Mouse (Mus musculus) activated CD4-positive, CD25-positive, alpha-beta regulatory T cell, adult 4 months (primary cell): ENCODE results near the gene Vangl1. TPM values are rescaled to one million over a fixed set of nuclear protein-coding genes. Genes with fewer than 3 reads are reported as not detected.
"Not testable (repeated sequence)": the region's sequence is repeated elsewhere in the genome, so short reads cannot be mapped to it uniquely, and the experiment has no call there.

Experiments used
- ATAC-seq: one replicate; pipeline ENCODE4 v1.8.0; 2017
- polyA plus RNA-seq, 2 experiments: library from polyadenylated mRNA; unstranded; fragments of 100-300 nt; shearing (Covaris generic); gene quantifications; one replicate each; pipeline ENCODE4 v1.2.1; 2017

Gene Vangl1
- polyA plus RNA-seq = not detected

DNA sequence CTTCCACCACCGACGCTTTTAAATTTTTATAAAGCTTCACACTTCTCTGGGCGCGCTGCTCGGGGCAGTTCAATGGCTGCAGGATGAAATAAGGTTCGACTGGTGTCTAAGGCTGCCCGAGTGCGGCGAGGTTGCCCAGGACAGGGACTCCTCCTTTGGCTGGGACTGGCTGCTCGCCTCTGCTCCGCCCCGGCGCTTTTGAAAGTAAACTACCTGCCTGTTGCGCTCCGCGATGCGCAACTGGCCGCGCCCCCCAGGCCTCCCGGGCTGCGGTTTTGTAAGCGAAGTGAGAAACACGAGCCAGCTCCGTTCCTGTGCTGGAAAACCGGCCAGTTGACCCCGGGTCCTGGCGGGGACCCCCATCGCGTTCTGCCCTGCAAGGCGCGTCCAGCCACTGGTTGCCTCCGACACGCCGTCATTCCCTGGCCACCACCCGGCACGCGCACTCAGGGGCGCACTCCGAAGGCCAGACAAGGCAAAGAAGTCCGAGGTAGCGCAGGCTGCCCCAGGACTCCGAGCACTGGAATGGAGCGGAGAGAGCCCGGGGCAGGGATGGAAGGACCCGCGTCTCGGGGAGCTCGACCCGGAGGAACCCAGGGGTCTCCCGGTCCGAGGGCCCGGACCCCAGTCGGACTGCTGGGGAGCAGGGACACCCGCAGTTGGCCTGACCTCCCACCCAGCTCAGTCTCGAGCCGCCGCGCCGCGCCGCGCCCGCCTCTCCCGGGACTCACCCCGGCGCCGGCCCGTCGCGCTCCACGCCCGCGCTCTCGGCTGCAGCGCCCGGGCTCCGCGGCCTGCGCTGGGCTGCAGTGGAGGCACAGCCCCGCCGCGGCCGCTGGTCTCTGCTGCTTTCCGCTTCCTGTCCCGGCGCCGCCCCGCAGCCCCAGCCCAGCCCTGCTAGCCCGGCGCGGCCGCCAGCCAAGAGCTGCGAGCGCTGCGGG, at the start of gene Vangl1:
TSS of gene Vangl1 (minus strand) at position 913 of the 941 bp plus-strand sequence.
- ATAC-seq = no peak

DNA sequence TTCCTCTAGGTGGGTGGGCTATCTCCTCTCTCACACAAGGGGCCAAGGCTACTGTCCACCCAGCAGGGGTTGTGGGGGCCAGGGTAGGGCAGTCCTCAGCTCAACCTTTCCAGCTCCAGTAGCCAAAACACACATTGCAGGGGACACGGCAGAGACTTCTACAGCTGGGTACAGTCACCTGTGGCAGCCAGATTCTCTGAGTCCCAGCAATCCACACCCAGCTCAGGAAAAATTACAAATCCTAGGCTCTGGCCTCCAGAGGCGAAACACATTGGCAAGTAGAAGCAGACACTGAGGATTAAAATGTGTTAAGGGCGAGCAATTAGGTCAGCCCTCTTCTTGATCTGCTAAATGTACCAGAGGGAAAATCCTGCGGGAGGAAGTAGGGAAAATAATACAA, 49.1 kb upstream of the Vangl1 start:
- ATAC-seq = no peak

DNA sequence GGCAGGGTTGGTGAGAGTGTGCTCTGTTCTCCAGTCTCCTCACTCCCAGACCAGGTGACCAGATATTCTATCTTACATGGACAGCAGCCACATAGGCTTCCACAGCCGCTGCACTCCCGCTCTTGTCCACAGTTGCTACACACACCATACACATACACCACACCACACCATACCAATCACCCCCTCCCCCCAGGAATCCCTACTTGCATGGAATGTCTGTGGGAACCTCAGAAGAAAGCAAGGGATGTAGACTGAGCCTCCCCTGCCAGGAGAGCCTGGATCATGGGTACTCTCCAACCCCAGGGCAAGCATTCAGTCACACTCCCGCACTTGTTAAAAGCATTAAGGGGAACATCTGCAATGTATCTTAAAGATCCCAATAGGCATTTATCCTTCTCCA, 48.4 kb upstream of the Vangl1 start:
- ATAC-seq = no peak

DNA sequence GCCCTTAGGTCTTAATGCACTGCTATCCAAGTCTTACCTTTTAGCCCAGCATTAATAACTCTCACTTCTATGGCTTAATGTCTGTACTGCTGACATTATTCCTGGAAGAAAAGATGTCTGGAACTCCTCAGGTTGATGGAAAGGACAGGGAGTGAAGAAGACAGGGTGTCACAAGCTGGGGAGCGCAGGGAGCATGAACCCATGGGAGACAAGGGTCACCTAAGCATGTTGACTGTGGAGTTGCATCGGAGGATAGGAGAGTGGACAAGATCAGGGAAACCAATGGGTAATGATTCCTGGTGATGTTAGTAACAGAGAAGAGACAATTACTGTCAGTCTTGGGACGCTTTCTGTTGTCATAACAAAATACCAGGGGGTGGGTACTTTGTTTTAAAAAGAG, 46.4 kb upstream of the Vangl1 start:
- no peak for ATAC-seq

DNA sequence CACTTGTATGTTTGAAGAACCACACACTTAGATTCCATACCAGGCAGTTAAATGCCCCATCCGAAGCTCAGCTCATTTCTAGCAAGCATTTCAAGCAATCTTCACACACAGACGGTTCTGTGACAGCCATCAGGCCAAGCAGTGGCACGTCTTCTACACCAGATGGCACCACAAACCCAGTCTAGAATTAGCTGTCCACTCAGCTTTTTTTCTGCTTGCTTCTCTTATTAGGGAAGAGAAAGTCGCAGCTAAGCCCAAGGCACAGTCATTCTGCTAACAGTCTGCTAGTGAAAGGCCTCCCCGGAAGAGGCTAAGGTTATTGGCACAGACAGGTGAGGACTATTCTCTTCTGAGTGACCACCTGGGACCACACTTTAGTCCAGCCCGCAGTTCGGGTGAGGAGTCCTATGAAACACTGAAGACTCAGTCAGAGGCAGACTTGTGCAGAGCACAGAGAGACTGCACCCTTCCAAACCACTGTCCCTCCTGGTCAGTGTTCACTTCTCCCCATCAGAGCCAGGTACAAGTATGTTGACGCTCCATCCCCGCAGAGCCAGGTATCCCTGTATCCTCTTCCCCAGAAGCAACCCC, 45.0 kb upstream of the Vangl1 start:
- no peak for ATAC-seq

DNA sequence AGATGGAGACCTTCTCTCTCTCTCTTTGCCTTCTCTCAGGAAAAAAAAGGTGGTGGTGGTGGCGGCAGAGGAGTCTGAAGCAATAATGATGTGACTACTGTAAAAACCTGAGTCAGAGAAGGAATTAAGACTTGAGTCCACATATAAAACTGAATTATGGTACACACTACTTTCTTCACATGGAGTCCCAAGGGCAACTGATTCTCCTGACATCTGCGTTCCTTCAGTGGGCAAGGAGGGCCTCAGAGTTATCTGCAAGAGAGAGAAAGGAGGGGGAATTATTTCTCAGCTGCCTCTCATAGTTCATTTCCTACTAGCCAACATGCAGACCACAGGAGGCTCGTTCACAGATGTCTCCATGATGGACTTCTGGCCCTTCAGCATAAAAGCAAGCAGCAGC, 40.1 kb upstream of the Vangl1 start:
- ATAC-seq = no peak

DNA sequence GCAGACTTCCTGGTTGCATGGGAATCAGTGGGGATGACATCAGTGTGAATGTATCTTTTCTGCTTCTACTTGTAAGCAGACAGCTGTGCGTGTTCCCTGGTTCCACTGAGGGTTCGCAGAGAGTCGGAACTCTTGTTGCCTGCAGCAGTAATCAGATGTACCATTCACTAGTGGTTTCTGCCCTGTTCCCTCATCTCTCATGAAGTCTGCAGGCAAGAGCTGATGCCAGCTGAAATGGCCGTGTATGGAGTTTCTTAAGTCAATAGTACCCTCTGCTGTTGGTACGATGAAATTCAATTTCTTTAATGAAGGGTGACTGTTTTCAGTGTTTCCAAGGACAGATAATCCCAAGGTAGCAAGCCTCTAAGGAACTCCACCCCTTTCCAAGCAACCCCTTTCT, 38.4 kb upstream of the Vangl1 start:
- ATAC-seq = no peak

DNA sequence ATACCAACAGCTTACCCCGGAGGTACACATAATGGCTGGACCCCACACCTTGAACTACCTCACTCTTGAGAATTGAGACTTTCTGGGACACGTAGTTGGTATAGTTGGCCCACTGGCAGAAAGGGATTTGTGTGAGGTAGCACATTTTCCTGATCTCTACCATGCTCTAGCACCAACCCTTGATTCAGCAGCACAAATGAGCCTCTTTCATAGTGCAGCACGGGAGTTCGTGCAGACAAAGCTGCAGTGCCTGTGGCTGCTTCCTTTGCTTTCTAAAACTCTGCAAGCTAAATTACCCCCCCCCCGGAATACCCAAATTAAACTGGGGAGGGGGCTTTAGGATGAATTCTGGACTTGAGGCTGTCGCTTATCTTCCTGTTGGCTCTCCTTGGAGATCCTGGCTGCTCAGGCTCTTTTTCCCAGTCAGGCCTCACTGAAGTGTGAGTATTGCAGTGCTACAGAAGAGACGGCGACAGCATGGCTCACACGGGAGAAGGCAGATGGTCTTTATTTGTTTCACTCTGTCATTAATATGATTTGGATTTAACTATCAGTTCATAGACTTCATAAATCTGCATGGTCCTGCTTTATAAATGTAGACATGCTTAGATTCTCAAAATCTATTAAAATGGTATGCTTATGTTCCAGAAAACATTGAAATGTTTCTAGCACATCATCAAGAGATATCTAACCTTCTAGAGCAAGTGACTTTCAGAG, 27.1 kb upstream of the Vangl1 start:
- ATAC-seq = no peak

DNA sequence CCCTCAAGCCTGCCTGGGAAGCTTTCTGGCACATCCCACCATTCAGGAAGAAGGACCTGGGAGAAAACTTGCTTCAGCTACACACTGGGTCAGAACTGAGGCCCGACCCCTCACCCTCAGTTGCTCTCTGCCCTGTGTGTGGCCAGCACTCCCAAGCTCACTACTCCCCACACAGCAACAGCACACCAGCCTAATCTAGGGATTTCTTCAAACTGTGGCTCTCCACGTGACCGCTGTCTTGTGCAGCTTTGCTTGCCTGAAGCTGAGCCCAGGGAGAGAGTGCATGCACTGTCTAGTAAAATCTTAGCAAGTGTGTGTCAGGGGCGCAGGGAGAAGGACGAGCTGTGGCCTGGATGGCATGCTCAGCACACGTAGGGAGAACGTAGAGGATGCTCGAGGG, 18.3 kb upstream of the Vangl1 start:
- ATAC-seq = no peak

DNA sequence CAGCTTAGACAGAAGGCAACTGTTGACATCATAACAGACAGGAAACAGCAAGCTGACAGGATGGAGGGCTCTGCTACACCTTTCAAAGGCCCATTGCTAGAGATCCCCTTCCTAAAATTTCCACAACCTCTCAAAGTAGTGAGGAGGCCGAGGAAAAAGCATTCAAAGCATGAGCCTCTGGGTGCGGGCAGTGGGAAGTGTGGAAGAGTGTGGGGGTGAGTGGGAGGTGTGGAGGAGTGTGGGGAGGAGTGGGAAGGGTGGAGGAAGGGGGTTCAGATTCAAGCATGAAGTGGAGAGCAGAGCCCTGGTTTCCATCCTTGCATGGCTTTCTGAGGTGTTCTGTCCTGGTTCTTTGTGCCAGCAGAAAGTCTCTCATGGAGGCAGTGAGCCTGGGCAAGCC, 13.8 kb upstream of the Vangl1 start:
- no peak for ATAC-seq

DNA sequence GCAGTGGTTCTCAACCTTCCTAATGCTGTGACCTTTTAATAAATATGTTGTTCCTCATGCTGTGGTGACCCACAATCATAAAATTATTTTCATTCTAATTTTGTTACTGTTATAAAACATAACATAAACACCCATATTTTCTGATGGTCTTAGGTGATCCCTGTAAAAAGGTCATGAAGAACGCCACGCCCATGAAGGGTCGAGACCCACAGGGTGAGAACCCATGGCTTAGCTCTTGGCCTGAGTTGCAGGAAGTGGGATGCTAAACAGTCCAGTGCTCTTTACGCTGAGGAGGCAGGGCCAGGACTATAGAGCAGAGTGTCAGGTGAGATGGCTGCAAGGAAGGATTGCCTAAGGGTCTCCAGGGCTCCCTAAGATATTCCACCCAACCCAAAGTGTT, 10.2 kb upstream of the Vangl1 start:
- no peak for ATAC-seq

DNA sequence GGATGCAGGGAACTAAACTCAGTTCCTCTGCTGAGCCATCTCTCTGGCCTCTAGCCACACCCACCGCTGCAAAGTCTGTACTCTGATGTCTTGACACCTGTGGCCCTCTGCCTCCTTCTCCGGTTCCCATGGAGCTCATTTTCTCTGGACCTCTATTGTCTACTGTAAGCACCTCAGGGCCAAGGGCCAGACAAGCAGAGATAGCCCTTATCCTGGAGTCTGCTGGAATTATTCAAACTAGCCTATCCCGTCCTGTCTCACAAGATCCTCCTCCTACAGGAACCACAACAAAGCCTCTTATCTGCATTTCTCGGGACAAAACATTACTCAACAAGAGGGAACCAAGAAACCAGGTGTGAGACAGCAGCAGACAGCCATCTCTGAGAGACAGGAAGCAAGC, 9.8 kb upstream of the Vangl1 start:
- ATAC-seq = no peak

DNA sequence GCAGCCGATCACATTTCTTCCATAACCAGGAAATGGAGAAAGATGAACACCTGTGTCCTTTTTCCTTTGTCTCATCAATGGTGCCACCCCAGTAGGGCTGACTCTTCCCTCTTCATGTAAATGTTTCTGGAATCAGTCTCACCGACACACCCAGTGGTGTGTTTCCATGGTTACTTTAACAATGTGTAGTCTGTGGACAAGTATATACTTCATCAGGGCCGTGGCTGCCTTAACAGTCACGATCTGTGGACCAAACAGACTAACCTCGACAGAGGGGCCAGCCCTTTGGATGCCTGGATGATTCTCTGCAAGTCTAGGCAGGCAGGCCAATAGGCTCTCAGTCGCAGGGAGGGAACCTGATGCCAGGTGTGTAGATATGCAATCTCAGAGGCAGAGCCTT, 8.4 kb upstream of the Vangl1 start:
- no peak for ATAC-seq

DNA sequence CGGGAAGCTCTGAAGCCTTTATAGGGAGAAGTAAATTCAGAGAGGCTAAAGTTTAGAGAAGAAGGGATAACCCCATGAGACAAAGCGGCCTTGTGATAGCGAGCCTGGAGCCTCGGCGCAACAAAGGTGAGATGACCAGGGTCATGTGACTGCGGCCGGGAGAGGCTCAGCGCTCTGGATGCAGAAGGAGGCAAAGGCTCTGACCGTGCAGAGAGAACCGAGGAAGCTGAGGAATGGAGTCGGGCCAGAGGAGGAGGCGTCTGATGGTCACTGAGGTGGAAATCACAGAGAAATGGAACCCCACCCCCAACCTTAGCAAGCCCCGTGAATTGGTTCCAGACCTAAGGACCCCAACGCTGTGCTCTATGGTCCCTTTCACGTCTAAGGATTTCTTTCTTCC, 7.8 kb upstream of the Vangl1 start:
- ATAC-seq = no peak

DNA sequence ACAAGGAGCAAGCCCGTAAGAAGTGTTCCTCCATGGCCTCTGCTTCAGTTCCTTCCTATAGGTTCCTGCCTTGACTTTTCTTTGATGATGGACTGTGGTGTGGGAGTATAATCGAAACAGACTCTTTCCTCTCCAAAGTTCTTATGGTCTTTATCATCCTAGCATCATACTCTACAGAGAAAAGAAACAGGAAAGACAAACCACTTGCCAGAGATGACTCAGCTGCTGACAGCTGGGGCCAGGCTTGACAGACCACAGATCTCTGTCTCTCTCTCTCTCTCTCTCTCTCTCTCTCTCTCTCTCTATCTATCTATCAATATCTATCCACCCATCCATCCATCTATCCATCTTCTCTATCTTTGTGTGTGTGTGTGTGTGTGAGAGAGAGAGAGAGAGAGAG, 6.8 kb upstream of the Vangl1 start:
- ATAC-seq = no peak

DNA sequence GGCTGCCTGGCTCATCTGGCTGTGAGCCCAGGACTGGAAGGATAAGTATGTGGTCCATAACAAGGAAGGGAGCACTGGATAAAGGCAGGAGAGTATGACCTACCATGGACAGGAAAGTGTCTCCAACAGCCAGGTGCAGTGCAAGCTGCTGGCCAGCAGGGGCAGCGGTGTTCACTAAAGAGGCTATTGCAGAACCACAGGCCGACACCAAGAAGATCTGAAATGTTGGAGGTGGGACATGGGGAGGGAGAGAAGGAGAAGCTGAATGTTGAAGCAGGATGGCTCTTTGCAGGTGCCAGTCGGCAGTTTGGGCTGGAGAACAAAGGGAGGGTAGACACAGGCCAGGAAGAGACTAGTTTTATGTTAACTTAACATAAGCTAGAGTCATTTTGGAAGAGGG, 6.3 kb upstream of the Vangl1 start:
- ATAC-seq = no peak

DNA sequence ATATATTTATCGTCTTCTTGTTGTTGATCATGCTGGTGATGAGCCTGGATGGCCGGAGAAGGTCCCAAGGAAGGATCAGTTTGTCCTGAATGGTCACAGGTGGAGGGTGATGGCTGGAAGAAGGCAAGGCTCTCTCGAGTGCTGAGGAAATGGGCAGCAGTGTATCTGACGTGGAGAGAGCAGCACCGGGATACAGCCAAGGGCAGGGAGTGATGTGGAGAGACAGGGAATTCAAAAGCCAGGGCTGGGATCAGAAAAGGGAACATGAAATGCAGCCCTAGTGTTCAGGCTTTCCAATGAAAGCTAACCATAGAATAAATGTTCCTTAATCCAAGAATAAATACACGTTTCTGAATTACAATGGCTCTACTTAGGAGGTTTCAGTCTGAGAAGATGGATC, 4.4 kb upstream of the Vangl1 start:
- no peak for ATAC-seq

DNA sequence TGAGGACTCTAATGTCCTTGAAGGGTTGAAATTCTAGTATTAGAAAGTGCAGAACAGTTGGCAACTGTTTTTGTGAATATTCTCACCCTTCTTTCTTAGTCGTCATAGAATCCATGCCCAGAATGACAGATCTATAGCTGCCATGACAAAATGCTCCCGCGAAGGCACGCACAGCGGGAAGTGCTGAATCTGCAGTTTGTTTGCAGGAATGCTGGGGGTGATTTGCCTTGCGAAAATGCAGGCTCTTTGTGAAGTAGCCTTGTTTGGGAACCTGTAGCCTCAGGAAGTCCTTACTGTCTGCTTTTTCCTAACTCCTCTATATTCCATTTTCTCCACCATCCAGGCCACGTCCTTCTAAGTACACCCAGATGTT, 951 bp upstream of the Vangl1 start:
- ATAC-seq = no peak

DNA sequence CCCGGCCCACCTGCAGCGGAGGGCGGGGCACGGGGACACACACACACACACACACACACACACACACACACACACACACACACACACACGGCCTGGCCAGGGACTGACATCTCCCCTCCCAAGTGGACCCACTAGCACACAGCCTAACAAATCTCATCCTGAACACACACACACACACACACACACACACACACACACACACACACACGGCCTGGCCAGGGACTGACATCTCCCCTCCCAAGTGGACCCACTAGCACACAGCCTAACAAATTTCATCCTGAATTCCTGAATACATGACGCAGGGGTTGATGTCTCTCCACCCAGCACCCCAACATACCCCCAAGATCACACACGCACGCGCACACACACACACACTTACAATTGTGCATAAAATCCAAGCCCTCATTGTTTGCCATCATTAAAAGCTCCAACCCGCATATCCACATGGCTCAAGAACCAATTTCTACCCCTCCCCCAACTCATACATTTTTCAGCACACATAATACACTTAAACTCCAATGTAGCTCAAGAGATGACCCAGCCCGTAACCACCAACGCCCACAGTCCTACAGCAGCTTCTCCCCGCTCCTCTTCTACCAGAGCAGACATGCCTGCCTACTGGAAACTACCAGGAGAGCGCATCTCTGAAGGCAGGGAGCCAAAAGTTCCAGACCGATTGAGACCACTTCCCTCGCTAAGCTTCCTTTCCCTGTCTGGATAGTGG, 403 bp upstream of the Vangl1 start:
- ATAC-seq = not testable (repeated sequence)

DNA sequence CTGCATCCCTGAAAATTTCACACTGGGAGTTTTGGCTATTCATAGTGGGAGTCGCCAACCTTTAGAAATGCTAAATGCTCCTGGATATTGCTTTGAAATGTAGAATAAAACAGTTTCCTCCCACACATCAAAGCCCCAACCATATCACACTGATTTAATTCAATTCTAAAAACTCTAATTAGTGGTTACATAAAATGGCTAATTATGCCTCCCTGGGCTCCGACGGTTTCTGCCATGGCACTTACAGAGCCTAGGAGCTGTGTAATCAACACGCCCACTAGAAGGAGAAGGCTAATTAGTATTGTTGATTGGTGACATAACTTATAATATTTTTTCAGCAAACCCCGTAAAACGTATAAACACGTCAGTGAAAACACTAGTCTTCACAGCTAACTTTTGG, 1.4 kb downstream of the Vangl1 start:
- ATAC-seq = no peak

DNA sequence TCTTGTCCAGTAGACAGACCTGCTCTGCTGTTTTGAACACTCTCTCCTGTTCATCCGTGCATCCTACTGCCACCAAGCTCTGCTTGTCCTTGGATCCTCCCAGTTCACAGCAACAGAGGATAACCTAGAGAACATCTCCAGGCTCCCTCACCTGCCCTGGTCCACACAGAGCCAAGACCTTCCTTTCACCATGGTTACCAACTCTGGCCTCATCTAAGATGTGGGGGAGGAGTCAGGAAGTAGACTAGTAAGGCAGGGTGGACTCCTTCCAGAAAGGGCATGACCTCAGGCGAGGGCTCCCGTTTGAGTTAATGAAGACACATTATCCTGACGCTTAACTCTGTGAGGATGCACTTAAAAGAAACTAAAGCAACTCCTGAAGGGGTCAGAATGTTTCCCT, 4.5 kb downstream of the Vangl1 start:
- no peak for ATAC-seq

DNA sequence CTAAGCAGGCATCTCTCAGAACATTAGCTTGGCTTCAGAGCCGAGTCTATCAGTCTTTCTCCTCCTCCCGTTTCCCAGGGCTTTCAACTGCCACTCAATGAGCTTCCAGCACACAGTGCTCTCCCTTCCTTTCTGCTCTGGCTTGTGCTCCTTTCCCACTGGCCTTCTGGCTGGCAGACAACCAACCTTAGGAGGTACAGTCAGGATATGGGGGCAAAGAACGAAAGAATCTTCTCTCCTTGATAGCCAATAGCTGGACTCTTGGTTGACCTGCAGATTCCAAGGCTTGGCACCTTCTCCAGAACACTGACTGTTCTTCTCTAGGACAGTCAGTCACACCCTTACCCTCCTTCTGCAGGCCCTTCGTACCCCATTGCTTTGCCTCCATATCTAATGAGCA, 5.3 kb downstream of the Vangl1 start:
- no peak for ATAC-seq

DNA sequence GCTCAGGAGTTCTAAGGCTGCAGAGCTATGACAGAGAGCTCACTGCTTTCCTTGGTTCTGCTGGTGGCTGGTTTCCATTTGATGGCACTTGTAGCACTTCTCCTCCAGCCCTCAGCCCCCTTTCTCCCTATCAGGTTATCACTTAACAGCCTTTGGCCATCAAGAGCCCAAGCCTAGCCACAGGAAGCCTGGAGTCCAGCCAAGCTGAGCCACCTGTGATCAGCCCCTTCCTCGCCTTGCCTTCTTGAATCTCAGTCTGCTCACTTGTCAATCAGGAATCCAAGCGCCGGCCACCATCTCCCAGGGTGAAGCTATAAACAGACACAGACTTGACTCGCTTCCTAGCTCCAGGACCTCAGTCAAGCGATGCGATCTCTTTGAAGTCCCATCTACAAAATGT, 6.0 kb downstream of the Vangl1 start:
- no peak for ATAC-seq
